Mouse (Mus musculus): ENCODE data around the gene Gm13119.

- no peak for TF ChIP-seq CTCF (conservative IDR thresholded peaks at IDR 0.05; ENCODE audit: low read length)
- no peak for TF ChIP-seq NANOG (IDR thresholded peaks at IDR 0.05; ENCODE audit: borderline replicate concordance, low read length)
Observed at GRCm38 (mm10) chr4:144404456-144405086, 46.8 kb downstream of the Gm13119 start.
